Mouse (Mus musculus) kidney, postnatal 14 days (tissue): ENCODE measurements around the gene Mtrex.

Source experiments
- DNase-seq: peaks from one replicate; pipeline ENCODE4 v3.0.0; 2022; ENCODE audit warnings: mixed read lengths

Gene Mtrex

GRCm38 (mm10) chr13:112823911-112824648 is 103.1 kb downstream of the Mtrex start:
- no peak for DNase-seq

- DNase-seq: no peak
Observed at GRCm38 (mm10) chr13:112823236-112823910, 103.8 kb downstream of the Mtrex start.

DNA sequence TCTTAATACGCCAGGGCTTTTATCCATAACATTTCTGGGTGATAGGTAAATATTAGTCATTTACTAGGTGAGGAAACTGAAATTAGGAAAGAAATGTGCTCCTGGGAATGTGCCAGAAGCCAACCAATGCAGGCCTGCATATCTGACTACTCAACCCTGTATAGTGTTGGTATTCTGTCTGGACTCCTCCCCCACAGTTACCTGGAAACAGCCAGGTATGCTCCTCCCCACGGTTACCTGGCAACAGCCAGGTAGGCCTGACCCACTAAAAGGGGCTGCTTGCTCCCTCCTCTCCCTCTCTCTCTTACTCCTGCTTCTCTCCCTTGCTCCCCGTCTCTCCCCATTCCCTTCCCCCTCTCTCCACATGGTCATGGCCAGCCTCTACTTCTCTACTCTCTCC is 104.8 kb downstream of the Mtrex start:
- DNase-seq: no peak

DNA sequence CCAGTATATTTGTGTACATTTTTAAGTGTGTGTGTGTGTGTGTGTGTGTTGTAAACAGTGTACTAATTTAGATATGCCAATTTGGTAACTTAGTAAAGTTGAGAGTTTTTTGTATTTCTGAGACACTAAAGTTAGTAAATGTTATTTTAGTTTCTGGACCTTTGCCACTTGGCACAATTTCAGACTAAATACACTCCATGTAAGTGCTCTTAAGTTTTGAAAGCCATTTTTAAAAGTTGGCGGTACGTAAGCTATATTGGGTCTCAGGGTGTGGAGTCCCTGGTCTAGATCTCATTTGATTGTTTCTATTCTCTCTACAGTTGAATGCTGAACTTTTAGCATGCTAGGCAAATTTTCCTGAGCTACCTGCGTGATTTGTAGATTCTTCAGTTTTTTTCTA is 109.1 kb downstream of the Mtrex start:
- DNase-seq: no peak
